Mouse (Mus musculus) lung, adult 2 months (tissue): Measurements from ENCODE around the gene Ndufa3.

Experiments
- CTCF ChIP-seq: fragments of 200-500 bp; IDR thresholded peaks from 2 replicates; pipeline ENCODE4 v1.5.1; 2011; ENCODE audit warnings: mild to moderate bottlenecking, low read length, control low read depth; ENCODE audit not compliant: insufficient read depth
- POLR2A ChIP-seq: fragments of 200-500 bp; IDR thresholded peaks from 2 replicates; pipeline ENCODE4 v1.6.1; 2011; ENCODE audit warnings: low read depth, mild to moderate bottlenecking, control low read depth, low read length, borderline replicate concordance; ENCODE audit errors: extremely low read depth

- TF ChIP-seq POLR2A (no peak), CTCF (no peak)
Observed at GRCm38 (mm10) chr7:3614021-3614420, 3.2 kb upstream of the Ndufa3 start.
